Mouse (Mus musculus) forelimb bud, embryonic 11.5 days (tissue): ENCODE data around the gene Prickle2.

Experiments
- DNase-seq: peaks from one replicate; pipeline ENCODE4 v3.0.0-alpha.2; 2012; ENCODE audit warnings: low read depth, low spot score

The Prickle2 gene

DNA sequence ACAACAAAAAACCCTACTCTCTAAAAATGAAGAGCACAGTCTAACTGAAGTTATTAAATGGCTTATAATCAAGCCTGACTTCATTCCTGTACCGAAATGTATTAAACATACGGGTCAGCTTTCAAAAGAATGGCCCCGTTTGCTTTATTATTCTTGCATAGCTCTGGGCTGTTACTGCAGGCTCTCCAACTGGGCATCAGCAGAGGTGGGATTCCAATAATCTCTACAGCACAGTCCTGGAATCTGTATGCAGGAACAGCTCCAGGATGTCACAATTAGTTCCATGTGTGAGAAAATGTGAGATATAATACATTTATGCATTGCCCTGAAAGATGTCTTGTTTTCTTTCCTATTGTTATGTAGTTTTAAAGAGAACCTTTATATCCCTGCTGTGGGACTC is 38.4 kb downstream of the Prickle2 start:
- DNase-seq: no peak

DNA sequence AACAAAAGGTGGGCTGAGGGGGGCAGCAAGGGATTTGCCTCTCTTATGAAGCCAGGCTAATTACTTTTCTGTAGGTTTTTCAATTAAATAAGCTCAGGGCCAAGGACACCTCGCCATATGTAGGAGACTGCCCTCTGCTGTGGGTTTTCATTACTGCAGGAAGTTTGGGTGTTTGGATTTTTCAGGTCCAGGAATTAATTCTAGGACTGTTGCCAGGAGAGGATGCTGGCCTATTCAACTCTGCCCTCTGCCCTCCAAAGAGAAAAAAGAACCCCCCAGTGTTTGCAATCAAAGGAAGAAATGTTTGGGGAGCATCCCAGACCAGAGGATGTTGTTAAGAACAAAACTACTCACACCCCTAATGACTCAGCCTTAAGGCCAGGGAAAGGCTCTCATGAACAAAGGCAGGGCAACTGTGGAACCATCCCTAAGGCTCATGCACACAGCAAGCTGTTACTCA is 40.4 kb downstream of the Prickle2 start:
- peak; percentile 53 for DNase-seq

DNA sequence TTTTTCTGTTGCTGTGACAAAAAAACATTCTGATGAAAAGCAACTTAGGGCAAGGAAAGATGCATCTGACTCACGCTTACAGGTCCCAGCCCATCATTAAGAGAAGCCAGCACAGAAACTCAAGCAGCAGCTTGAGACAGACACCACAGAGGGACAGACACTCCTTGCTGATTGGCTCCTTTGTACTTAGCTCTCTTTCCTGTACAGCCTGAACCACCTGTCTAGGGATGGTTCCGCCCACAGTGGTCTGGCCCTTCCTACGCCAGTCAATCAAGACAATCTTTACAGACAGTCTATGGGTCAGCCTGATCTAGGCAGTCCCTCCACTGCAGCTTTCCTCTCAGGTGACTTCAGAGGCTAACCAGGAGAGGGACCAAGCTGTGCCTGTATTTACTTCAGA is 42.1 kb downstream of the Prickle2 start:
- no peak for DNase-seq

DNA sequence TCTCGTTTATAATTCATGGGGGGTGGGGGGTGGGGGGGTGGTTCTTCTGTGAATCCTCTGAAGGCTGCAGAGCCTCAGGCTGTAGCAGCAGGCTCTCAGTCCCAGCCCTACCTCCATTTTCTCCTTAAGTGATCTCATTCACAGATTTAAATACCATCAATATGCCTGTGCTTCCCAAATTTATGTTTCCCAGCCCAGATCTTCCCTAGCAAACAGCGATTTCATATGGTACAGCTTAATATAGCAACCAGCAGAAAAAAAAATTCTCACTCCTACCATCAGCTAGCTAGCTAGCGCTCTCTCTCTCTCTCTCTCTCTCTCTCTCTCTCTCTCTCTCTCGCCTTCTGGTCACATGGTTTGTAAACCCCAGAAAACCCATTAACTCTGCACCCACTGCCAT is 42.5 kb downstream of the Prickle2 start:
- DNase-seq: no peak

DNA sequence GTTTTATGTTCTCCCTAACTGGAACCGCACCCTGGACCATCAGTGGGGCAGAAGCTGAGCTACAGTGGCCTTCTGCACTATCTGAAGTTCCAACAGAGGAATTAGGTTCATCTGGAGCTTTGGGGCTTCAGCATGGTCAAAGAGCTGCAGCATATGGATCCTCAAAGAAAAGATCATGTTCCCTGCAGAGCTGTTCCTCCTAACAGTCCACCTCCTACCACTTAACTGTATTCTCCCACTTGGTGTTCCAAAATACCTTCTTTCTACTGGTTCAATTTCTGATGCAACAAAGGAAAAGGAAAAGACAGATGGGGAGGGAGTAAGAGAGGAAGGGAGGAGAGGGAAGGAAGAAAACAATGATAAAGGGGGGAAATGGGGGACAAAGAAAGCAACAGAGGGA is 56.9 kb downstream of the Prickle2 start:
- DNase-seq: no peak

DNA sequence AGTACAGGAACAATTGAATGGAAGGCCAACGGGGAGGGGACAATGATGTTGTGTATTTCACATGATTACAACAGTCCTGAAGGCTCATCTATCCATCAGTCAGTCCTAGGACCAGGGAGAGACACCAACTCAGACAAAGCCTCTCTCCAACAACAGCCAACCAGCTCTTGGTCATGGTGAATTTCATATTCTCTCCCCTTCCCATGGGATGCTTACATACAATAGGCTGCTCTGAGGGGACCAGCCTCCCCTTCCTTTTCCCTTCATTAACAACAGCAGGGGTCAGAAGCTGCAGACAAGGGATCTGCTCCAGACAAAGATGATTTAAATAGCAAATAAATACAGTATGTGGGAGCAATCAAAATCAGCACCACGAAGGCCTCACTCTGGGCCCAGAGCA is 57.4 kb downstream of the Prickle2 start:
- no peak for DNase-seq

DNA sequence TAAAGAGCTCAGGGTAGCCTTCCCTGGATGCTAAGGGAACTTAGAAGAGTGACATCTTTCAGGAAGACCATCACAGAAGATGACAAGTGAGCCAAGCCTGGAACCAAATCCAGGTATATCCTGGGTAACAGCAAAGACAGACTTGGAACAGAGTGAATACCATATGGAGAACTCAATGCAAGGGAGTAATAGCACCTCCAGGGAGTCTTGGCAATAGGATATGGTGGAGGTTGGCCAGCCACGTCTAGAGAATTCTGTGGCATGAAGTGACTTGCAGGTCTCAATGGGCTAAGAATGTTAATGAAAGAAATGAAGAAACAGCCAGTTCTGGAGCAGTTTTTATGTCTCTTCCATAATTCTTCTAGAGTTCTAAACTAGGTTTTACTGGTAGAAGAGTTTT is 63.0 kb downstream of the Prickle2 start:
- DNase-seq: no peak

DNA sequence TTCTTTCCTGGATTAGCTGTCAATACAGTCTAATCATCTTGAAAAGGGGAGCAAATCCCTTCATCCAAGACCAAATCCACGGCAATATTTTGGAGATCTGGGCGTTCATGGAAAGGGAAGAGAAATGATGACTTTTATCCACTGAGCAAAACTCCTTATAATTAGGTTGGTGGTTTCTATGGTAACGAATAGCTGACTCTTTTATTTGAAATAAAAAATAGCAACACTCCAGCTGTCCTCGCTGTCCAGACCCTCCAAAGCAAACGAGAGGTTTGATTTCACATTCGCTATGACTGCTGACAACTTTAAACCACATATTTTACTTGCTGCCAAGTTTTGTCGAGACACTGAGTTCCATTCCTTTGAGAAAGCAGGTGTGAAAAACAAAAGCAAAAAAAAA is 64.0 kb downstream of the Prickle2 start:
- no peak for DNase-seq

DNA sequence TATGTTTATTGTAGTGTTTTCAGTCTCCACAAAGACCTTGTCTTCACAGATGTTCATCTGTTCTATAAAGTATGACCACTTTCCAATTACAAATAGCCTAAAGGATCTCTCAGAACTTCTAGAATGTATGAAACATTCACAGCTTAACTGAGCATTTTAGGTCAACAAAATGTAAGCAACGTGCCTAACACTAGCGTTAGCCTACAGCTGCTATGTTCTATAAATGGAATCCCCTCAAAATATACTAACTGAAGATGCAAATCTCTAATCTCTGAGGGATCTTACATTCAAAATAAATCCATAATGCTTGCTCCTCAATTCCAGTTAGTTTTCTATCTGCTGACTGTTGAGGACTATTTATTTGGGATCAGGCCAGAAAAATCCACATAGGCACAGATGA is 65.1 kb downstream of the Prickle2 start:
- no peak for DNase-seq

DNA sequence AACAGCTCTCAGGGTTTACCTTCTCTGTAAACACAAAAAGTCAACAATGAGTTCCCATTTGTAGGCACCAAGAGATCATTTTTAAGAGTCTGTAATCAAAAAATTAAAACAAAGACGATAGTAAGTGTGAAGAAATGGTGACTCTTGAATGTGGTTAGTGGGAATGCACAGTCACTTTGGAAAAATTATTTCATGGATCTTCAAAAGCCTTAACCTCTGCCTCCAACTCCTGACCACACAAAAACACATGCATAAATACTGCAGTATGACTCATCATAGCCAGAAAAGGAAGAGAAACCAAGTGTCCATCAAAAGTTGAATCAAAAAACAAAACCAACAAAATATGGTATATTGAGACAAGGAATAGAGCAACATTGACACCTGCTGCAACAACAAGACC is 69.5 kb downstream of the Prickle2 start:
- DNase-seq: no peak

DNA sequence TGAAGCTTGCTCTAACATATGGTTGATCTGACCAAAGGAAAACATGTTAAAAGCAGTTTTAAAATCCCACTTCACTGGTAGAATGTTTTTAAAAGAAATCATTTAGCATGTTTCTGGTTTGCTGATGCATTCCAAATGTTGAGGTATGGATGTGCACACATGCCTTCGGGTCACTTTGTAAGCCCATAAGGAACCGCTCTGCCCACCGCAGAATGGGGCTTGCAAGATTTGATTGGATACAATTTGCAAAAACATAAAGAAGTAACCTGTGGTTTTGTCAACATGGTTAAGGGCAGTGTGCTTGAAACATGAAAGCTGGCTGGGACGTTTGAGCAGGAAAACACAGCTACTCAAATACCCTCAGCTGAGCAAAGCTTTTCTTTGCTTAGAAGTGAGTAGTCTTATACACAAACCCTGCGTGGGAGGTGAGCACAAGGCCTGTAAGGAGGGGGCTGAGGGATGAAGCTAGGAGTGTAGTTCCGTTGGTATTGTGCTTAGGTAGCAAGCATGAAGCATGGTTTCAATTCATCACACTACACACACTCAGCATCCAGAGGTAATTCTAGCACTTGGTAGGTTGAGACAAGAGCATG is 71.0 kb downstream of the Prickle2 start:
- no peak for DNase-seq

DNA sequence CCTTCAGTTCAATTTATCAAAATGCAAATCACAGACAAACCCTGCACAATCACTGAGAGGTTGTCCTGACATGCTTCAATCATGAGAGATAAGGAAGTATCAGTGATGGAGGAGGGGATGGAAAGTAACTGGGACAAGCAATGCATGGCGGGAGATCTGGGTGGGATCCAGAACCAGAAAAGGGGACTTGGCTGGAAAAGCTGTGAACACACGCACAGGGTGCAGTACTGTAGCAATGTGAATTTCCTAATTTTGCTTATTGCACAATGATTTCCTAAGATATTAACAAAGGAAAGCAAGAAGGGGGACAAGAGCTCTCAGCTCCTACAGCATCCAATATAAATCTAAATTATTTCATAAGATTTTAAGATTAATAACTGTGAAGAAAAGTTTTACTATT is 75.0 kb downstream of the Prickle2 start:
- no peak for DNase-seq

DNA sequence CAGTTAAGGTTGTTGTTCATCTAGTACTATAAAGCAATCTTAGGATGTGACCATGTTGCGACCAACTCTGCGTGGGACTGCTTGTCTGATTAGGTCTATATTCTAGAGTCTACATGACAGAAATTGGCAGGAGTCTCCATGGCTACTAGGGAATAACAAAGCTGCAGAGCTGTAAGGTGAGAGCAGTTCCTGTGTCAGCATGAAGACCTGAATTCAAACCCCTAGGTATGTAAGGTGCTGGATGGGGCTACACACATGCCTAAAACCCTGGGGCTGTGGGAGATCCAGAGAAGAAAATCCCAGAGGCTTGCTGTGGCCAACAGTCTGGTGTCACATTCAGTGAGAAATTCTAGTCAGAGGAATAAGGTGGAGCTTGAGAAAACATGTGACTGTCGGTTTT is 78.2 kb downstream of the Prickle2 start:
- no peak for DNase-seq

DNA sequence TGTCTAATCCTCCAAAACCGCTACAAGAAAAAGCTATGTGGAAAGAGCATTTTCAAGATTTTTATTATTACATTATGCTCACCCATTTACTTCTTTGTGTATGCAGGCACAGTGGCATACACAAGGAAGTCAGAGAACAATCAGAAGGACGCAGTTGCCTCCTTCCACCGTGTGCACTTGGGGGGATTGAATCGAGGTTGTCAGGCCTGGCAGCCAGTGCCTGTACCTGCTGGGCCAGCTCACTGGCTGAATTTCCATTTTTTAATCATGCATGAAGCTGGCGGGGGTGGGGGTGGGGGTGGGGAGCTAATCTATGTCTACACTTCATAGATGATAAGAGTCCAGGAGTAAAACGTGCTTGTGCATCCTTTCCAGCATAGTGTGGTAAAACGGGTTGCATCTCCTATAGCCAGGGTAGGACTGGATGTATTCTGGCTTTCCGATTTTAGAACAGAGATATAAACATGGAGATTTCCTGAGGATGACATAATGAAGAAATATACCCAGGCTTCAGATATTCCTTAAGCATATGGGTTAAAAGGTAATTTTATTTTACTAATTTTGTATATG is 78.8 kb downstream of the Prickle2 start:
- no peak for DNase-seq

DNA sequence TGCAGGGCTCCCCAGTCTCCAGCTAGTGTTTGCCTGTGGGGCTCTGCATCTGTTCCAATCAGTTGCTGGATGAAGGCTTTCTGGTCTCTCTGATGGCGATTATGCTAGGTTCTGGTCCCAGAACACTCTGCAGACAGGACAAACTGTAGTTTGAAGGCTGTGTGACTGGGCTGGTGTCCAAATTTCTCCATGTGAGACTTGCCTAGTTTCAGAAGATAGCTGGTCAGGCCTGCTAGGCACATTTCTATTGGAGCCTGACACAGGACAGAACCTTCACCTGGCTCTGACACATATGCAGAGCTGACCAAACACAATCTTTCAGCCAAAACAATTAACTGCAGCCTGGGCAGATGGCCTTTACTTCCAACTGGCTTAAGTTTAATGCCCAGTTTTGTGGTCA is 80.0 kb downstream of the Prickle2 start:
- DNase-seq: no peak

DNA sequence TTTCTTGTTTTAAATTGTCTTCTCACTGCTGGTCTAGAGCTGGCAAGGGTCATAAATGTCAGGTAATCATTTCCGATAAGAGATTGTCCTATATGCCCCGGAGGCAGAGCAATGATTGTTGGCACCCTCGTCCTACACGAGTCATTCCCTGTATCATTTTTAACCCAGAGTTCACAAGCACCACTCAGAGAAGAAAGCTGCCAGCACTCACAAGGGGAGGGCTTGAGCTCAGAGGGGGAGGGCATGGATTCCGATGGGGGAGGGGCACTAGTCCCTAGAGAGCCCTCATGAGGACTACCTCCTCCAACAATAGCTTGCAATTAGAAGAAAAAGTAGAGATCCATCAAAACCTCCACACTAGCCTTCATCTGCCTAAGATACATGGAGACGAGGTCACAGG is 81.6 kb downstream of the Prickle2 start:
- DNase-seq: no peak

DNA sequence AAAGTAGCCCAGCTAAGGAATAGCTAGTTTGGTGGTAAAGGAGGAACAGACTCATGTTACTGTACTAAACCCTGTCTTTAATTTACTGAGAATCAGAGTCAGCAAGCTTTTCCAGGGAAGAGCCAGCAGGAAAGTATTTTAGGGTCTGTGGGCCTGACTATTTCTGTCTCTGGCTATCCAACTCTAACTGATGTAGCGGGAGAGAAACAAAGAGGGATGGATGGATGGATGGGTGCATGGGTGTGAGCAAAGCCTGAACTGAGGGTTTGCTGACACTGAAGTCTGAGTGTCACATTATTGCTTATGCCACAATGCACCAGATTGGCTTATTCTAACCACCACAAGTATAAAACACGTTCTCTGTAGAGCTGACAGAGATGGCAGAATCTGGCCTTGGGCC is 88.8 kb downstream of the Prickle2 start:
- DNase-seq: no peak

DNA sequence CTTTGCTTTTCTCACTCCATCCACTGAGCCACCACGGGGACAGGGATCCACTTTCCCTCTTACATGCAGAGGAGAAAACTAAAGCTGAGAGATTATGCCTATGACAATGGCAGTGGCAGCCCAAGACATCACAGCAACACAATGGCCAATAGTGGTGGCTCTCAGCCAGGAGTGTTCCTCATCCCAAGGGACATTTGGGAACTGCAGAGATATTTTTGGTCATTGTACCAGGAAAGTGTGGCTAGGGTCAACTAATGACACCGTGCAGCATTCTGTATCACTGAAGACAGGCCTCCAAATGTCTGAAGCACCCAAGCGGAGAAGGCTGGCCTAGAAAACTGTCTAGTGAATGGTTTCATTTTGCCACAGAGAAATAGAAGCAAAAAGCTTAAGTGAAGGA is 91.2 kb downstream of the Prickle2 start:
- DNase-seq: no peak

DNA sequence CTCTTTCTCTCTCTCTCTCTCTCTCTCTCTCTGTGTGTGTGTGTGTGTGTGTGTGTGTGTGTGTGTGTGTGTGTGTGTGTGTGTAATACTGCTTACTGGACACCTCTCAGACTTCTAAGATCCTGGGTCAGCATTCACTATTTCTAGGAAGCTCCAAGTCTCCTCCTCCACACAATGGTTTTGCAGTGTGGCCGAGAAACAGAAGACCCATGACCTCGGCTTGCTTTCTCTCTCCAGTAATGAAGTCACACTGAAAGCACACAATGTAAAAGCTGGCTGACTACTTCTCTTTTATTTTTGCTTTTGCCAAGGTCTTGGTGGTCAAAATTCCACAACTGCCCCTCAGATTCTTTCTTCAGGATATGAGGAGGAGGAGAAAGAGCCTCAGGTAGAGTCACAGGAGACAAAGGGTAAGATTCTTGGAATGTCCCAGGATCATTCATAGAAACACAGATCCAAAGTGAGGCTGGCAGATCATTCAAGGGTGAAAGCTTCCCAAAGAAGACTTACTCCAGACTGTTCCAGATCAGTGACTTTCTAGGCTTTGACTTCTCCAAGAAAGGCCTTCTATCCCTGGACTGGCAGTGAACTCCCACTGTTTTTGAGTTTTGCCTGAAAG is 93.7 kb downstream of the Prickle2 start:
- DNase-seq: no peak

DNA sequence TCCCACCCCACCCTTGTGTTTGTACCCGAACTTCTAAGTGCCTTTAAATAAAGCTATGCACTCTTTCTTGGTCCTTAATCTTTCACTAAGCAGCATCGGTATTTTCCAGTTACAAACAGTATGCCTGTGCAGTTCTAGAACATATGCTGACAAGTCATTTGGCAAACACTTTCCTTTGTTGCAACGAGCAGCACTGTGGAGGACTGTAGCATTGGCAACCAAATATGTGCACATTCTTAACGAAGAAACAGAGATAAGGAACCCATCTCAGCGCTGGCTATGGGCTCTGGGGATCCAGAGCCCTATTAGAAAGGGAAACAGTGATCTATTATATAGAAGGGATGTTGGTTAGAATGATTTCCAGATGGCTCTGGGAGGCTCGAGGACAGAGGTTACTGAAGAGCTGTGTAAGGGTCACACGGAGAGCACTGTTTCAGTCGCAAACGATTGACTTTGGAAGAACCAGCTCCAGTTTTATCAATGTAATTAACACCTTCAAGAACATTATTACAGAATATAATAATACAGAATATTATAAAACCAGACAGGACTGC is 96.2 kb downstream of the Prickle2 start:
- no peak for DNase-seq

DNA sequence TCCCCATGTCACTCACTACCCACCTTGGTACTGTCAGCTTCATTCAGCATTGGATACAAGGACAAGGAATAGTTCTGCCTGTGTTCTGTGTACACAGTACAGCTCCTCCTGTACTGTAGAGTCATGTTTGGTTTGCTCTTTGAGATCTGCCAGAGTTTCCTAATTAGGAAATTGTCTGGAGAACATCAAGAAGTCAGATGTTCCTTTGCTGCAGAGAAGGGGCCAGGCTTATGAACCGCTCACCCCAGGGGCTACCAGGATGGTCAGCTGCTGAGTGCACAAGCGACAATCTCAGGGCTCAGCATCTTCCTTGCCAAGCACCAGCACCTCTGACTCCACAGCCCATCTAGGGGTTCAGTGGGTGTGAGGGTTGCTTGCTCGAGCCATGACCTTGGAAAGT is 96.9 kb downstream of the Prickle2 start:
- DNase-seq: no peak

DNA sequence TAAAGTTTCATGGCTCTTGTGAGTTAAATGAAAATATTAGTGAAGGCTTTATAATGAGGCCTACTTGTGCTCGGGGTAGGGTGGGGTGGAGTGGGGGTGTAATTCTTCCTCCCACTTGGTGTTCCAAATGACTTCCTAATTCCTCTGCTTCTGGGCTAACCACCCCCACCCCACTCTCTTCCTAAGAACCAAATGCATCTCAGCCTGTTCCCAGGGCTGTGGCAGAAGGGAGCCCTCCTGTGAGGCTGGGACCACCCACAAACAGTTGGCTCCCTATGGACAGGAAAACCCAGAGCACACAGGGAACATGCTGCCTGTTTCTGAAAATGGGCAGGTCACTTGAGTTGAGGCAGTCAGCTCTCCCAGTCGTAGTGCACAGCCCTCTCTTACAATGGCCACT is 100.8 kb downstream of the Prickle2 start:
- no peak for DNase-seq

DNA sequence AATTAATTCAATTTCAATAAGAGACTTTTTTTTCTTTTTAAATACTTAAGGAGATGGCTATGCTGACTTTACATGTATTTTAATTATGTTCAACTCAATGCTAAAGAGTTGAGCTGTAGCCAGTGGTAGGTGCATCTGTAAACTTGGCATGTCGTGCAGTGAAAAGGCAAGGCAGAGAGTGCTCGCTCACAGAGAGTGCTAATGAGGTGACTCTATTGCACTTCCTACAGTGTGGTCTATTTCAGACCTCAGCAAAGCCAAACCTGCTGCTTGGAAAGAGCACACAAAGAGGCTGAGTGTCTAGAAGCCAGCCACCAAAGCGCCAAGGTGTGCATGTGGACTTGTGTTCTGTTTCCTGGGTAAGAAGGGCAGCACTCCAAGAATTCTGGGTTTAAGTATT is 109.6 kb downstream of the Prickle2 start:
- DNase-seq: no peak
